Mouse (Mus musculus) left cerebral cortex, postnatal 36 days (tissue): ENCODE data around the gene Csnka2ip. TPM values are rescaled to one million over a fixed set of nuclear protein-coding genes. Genes with fewer than 3 reads are reported as not detected.

ENCODE experiments used
- total RNA-seq, 2 experiments: library from RNA; stranded (reverse); gene quantifications; 2 replicates each; pipeline ENCODE4 v1.2.3; 2021

The Csnka2ip gene
- total RNA-seq, 2 experiments from 2014 or later = 1.6 to 2.2 TPM

Other genes with a start within 250 kb of the Csnka2ip start
- 10 to 100 TPM; 23.3 to 25.4 TPM for gene 4930453N24Rik, start 168.8 kb upstream of the Csnka2ip start, total RNA-seq
- 10 to 100 TPM; 16.0 to 17.4 TPM for gene Zfp654, start 249.2 kb upstream of the Csnka2ip start, total RNA-seq
- 10 to 100 TPM; 58.2 to 59.4 TPM for gene Cggbp1, start 249.6 kb upstream of the Csnka2ip start, total RNA-seq